Mouse (Mus musculus): ENCODE measurements at regions not wholly inside any gene's neighbourhood (a gene's known extent, or its start where the extent isn't known, plus 50 kb on each side); places are given as distances from the start of the nearest gene placed in this dataset.
"Not testable (repeated sequence)": the region's sequence is repeated elsewhere in the genome, so short reads cannot be mapped to it uniquely, and the experiment has no call there.

- ATAC-seq (no peak), DNase-seq (ENCODE audit: low spot score) (no peak)
- Histone ChIP-seq H3K9ac (replicated peaks; ENCODE audit: low read depth) (no peak overlapping the region), H3K27ac (ENCODE audit: low read length) (no peak overlapping the region), H3K36me3 (ENCODE audit: insufficient read depth, low read length) (no peaks in the 10 kb centered on the region), H3K4me3 (ENCODE audit: low read depth, low read length) (no peak overlapping the region), H3K4me2 (replicated peaks; ENCODE audit: low read depth, low read length) (no peak overlapping the region), H3K9me3 (ENCODE audit: low read length) (no peaks in the 10 kb centered on the region), H3K4me1 (ENCODE audit: insufficient read depth, low read depth, low read length) (no peaks in the 10 kb centered on the region), H3K27me3 (replicated peaks; ENCODE audit: insufficient read depth, low read length) (no peaks in the 10 kb centered on the region)
- TF ChIP-seq EP300 (IDR thresholded peaks at IDR 0.05): no peak
- no peak for TF ChIP-seq CTCF (IDR thresholded peaks at IDR 0.05)
- 67% methylated on average over 5 of the region's 5 CpGs for WGBS
These were observed 443.7 kb downstream of the Adam6a start for GRCm38 (mm10) chr12:113987233-113987990.

GRCm38 (mm10) chr12:113992425-113992824, 448.7 kb downstream of the Adam6a start:
- DNase-seq (ENCODE audit: low spot score): no peak
- Histone ChIP-seq H3K9me3 (ENCODE audit: low read length) (no peaks in the 10 kb centered on the region), H3K4me3 (ENCODE audit: low read depth, low read length) (no peak overlapping the region), H3K27me3 (replicated peaks; ENCODE audit: insufficient read depth, low read length) (no peaks in the 10 kb centered on the region), H3K4me1 (ENCODE audit: insufficient read depth, low read depth, low read length) (no peaks in the 10 kb centered on the region), H3K27ac (ENCODE audit: low read length) (no peak overlapping the region), H3K36me3 (ENCODE audit: insufficient read depth, low read length) (no peaks in the 10 kb centered on the region), H3K9ac (replicated peaks; ENCODE audit: low read depth) (no peak overlapping the region), H3K4me2 (replicated peaks; ENCODE audit: low read depth, low read length) (no peak overlapping the region)
- ATAC-seq: no peak
- 72% methylated on average over 2 of the region's 2 CpGs for WGBS
- no peak for TF ChIP-seq EP300 (IDR thresholded peaks at IDR 0.05)
- no peak for TF ChIP-seq CTCF (IDR thresholded peaks at IDR 0.05)

GRCm38 (mm10) chr12:113994284-113994683, 450.6 kb downstream of the Adam6a start:
- ATAC-seq; H3K36me3 ChIP-seq (ENCODE audit: insufficient read depth, low read length); DNase-seq (ENCODE audit: low spot score); H3K4me1 ChIP-seq (ENCODE audit: insufficient read depth, low read depth, low read length); H3K9me3 ChIP-seq (ENCODE audit: low read length); H3K4me2 ChIP-seq (replicated peaks; ENCODE audit: low read depth, low read length); H3K27ac ChIP-seq (ENCODE audit: low read length); H3K9ac ChIP-seq (replicated peaks; ENCODE audit: low read depth); H3K4me3 ChIP-seq (ENCODE audit: low read depth, low read length); H3K27me3 ChIP-seq (replicated peaks; ENCODE audit: insufficient read depth, low read length): not testable (repeated sequence)
- WGBS: 48% methylated on average over 3 of the region's 3 CpGs

- DNase-seq (ENCODE audit: low spot score); H3K27ac ChIP-seq (ENCODE audit: low read length); H3K4me1 ChIP-seq (ENCODE audit: insufficient read depth, low read depth, low read length); H3K9me3 ChIP-seq (ENCODE audit: low read length); H3K36me3 ChIP-seq (ENCODE audit: insufficient read depth, low read length); H3K4me3 ChIP-seq (ENCODE audit: low read depth, low read length); ATAC-seq; H3K9ac ChIP-seq (replicated peaks; ENCODE audit: low read depth); H3K4me2 ChIP-seq (replicated peaks; ENCODE audit: low read depth, low read length); H3K27me3 ChIP-seq (replicated peaks; ENCODE audit: insufficient read depth, low read length): not testable (repeated sequence)
These were observed 464.8 kb downstream of the Adam6a start for GRCm38 (mm10) chr12:114008491-114008890.

DNA sequence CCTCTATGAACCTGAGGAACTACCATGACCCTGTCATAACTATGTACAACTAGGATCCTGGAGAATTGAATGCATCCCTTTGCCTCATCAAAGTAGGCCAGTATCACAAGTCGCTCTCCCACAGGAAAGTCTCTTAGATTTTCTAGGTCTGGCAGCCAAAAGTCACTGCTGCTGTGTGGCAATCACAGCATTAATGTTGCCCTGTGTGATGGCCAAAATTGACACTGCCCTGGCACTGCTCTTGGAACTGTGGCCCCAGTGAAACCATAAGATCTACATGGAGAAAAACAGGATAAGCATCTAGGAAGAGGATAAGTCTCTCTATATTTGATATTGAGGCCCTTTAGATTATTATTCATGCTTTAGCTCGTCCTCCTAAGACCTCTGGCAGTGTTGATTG, 465.7 kb downstream of the Adam6a start:
- H3K9me3 ChIP-seq (ENCODE audit: low read length): no peaks in the 10 kb centered on the region
- no peaks in the 10 kb centered on the region for H3K36me3 ChIP-seq (ENCODE audit: insufficient read depth, low read length)
- H3K27ac ChIP-seq (ENCODE audit: low read length): no peak overlapping the region
- H3K4me3 ChIP-seq (ENCODE audit: low read depth, low read length): no peak overlapping the region
- no peak for TF ChIP-seq EP300 (IDR thresholded peaks at IDR 0.05)
- no peak for TF ChIP-seq CTCF (IDR thresholded peaks at IDR 0.05)
- H3K4me2 ChIP-seq (replicated peaks; ENCODE audit: low read depth, low read length): no peak overlapping the region
- no peaks in the 10 kb centered on the region for H3K27me3 ChIP-seq (replicated peaks; ENCODE audit: insufficient read depth, low read length)
- H3K9ac ChIP-seq (replicated peaks; ENCODE audit: low read depth): no peak overlapping the region
- no peaks in the 10 kb centered on the region for H3K4me1 ChIP-seq (ENCODE audit: insufficient read depth, low read depth, low read length)
- DNase-seq (ENCODE audit: low spot score) (no peak), ATAC-seq (no peak)
- 48% methylated on average over 2 of the region's 2 CpGs for WGBS

GRCm38 (mm10) chr12:114012860-114013259, 469.2 kb downstream of the Adam6a start:
- not testable (repeated sequence) for DNase-seq (ENCODE audit: low spot score); ATAC-seq; H3K27ac ChIP-seq (ENCODE audit: low read length); H3K9me3 ChIP-seq (ENCODE audit: low read length); H3K27me3 ChIP-seq (replicated peaks; ENCODE audit: insufficient read depth, low read length); H3K9ac ChIP-seq (replicated peaks; ENCODE audit: low read depth); H3K36me3 ChIP-seq (ENCODE audit: insufficient read depth, low read length); H3K4me1 ChIP-seq (ENCODE audit: insufficient read depth, low read depth, low read length); H3K4me3 ChIP-seq (ENCODE audit: low read depth, low read length); H3K4me2 ChIP-seq (replicated peaks; ENCODE audit: low read depth, low read length)
- 0 out of 2 replicates have a peak, but pooled peaks have one; percentile 12 for TF ChIP-seq CTCF (IDR thresholded peaks at IDR 0.05)
- WGBS: 11% methylated on average over 4 of the region's 4 CpGs

GRCm38 (mm10) chr12:114037011-114037410, 493.3 kb downstream of the Adam6a start:
- not testable (repeated sequence) for H3K27ac ChIP-seq (ENCODE audit: low read length); H3K36me3 ChIP-seq (ENCODE audit: insufficient read depth, low read length); H3K4me2 ChIP-seq (replicated peaks; ENCODE audit: low read depth, low read length); H3K27me3 ChIP-seq (replicated peaks; ENCODE audit: insufficient read depth, low read length); DNase-seq (ENCODE audit: low spot score); ATAC-seq; H3K4me3 ChIP-seq (ENCODE audit: low read depth, low read length); H3K9ac ChIP-seq (replicated peaks; ENCODE audit: low read depth); H3K9me3 ChIP-seq (ENCODE audit: low read length); H3K4me1 ChIP-seq (ENCODE audit: insufficient read depth, low read depth, low read length)
- 62% methylated on average over 2 of the region's 2 CpGs for WGBS

- H3K27me3 ChIP-seq (replicated peaks; ENCODE audit: insufficient read depth, low read length); H3K4me1 ChIP-seq (ENCODE audit: insufficient read depth, low read depth, low read length); H3K4me3 ChIP-seq (ENCODE audit: low read depth, low read length); H3K36me3 ChIP-seq (ENCODE audit: insufficient read depth, low read length); H3K4me2 ChIP-seq (replicated peaks; ENCODE audit: low read depth, low read length); H3K9me3 ChIP-seq (ENCODE audit: low read length); H3K9ac ChIP-seq (replicated peaks; ENCODE audit: low read depth); H3K27ac ChIP-seq (ENCODE audit: low read length); ATAC-seq; DNase-seq (ENCODE audit: low spot score): not testable (repeated sequence)
- 52% methylated on average over 8 of the region's 8 CpGs for WGBS
These were observed 504.3 kb downstream of the Adam6a start for GRCm38 (mm10) chr12:114047991-114048390.
